Mouse (Mus musculus) heart, postnatal 4 days (tissue): ENCODE data around the gene Alg14. TPM values are rescaled to one million over a fixed set of nuclear protein-coding genes. Genes with fewer than 3 reads are reported as not detected.

ENCODE experiments used
- DNase-seq: peaks from one replicate; pipeline ENCODE4 v3.0.0; 2021
- total RNA-seq, 2 experiments: library from RNA; stranded (reverse); gene quantifications; 2 replicates each; pipeline ENCODE4 v1.2.3; 2021

The Alg14 gene
- total RNA-seq, 2 experiments from 2014 or later = 21.9 to 24.7 TPM

DNA sequence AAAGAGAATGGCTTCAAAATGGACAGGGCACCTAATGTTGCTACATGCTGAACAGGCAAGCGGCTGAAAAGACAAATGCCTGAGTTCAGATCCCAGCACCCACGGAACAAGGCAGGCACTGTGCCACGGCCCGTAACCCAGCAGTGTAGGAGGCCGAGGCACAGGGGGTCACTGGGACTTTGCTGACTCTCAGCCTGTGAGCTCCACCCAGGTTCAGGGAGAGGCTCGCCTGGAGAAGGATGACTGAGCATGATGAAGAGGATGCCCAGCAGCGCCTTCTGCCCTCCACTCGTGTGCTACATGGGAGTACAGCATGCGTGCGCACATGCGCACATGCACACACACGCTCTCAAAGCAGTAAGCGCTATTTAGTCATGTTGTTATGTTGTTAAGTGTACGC lies 11.9 kb upstream of the Alg14 start:
- DNase-seq = no peak

- DNase-seq = no peak
Observed at GRCm38 (mm10) chr3:121282998-121283397, 8.6 kb upstream of the Alg14 start, which contains the start of gene Tmem56. TSS of gene Tmem56 (minus strand) at chr3:121283098.

- no peak for DNase-seq
Observed at GRCm38 (mm10) chr3:121285219-121285618, 6.4 kb upstream of the Alg14 start.

DNA sequence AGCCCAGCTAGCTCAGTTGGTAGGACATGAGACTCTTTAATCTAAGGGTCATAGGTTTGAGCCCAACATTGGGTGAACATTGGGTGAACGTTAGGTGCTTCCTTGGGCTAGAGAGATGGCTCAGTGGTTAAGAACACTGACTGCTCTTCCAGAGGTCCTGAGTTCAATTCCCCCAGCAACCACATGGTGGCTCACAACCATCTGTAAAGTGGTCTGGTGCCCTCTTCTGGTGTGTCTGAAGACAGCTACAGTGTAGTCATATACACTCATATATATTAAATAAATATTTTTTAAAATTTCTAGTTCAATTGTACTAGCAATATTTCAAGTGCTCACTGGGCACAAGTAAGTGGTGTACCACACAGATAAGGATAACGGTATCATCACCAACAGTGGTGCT lies 4.4 kb upstream of the Alg14 start:
- no peak for DNase-seq

DNA sequence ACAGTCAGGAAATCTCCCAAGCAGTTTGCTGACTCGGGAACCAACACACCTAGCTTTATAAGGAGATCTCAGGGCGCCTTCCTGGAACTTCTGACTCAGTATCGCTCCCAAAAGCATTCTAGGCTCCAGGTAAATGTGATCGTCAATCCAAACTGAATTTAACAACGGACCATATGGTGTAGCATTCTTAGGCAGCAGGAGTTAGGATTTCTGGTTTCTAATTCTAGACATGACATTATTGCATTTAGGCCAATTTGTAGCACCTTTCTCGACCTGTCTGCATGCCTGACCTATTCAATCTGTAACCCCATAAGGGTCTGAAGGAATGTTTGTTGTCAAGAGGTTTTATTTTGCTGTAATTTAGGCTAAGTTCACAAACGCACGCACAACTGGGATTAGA lies 892 bp upstream of the Alg14 start:
- no peak for DNase-seq

DNA sequence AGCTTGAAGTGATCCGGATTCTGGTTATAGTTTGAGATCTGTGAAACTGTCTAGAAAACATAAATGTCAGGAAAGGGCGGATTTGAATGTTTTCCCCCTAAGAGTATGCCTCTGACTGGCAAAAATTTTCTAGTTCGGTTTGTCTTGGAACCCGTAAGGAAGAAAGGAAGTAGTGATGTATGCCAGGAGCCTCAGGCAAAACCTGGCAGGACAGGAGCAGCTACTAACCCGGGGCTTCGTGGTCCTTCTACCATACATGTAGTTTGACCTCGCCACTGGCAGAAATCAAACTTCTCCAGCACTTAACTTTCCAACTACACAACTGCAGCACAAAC lies 381 bp upstream of the Alg14 start:
- DNase-seq = no peak

DNA sequence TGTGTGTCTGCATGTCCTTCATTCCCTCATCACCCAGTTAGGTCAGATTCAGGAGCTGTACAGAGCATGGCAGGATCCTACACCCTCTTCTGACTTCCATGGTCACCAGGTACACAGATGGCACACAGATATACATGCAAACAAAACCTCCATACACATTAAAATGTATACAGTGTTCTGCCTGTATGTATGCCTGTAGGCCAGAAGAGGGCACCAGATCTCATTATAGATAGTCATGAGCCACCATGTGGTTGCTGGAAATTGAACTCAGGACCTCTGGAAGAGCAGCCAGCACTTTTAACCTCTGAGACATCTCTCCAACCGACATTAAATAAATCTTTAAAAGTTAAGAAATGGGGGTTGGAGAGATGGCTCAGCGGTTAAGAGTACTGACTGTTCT lies 2.6 kb downstream of the Alg14 start:
- DNase-seq = no peak

GRCm38 (mm10) chr3:121306641-121307040 lies 15.1 kb downstream of the Alg14 start:
- DNase-seq = peak; percentile 20

- DNase-seq = peak; percentile 85
Observed at GRCm38 (mm10) chr3:121307532-121308234, 16.1 kb downstream of the Alg14 start.

DNA sequence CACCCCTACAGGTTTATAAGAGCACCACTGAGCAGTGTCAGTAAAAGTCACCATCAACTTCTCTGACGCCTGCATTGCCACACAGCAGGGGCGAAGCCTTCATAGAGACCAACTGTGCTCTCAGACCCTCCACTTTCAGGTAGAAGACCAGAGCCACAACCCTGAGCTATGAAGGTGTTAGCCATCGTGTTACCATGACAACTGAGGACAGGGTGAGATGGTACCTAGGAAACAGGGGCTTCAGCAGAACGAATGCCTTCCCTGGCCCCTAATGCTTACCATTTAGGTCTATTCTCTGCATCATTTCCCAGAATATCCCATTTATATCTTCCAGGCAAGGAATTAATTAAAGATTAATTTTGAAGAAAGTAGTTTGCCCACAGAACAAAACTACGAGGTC lies 17.4 kb downstream of the Alg14 start:
- no peak for DNase-seq

GRCm38 (mm10) chr3:121309429-121309828 lies 17.9 kb downstream of the Alg14 start:
- DNase-seq = no peak

DNA sequence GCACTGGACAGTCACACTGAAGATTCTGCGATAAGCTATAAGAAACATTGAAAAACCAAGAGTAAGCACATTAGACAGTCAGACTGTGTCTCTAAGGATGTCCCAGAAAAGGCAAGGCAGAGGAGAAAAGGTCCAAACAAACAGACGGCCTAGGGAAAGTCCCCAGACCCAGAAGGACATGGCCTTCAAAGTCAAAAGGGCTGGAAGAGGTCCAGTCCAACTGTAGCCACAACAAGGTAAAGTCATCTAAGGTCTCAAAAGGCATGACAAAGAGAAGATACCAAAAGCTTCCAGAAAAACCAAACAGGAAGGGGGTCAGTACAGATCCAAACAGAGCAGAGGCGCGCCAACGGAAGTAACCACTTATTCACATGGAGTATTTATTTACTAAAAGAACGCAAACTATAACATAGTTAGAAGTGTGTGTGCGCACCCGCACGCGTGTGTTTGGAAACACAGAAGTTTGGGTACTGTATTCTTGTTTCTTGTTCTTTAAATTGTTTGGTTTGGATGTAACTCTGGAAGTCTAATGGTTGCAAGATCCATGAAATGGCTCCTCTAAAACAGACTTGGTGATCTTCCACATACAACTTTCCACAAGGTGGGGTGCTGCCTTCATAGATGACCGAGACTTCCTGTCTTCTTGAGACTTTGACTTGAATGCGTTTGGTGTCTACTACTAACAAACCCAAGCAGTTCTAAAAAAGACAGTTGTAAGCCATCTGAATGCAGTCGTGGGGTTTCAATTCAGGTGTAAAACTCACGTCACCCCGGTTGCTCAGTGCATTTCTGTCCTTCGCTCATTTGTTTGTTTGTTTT lies 18.5 kb downstream of the Alg14 start:
- DNase-seq = no peak

GRCm38 (mm10) chr3:121312426-121312825 lies 20.9 kb downstream of the Alg14 start:
- no peak for DNase-seq

DNA sequence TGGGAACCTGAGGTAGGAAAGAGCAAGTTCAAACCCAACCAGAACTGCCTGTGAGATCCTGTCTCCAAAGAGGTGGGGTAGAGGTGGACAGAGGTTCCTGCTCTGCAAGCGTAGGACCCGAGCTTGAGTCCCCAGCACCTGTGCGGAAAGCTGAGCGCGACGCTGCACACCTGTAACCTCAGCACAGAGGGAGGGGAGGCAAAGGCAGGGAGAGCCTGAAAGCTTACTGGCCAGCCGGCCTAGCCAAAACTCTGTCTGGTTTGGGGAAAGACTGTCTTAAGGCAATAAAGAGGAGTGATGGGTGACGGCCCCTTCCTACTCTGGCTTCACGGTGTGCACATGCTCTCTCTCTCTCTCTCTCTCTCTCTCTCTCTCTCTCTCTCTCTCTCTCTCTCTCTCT lies 21.4 kb downstream of the Alg14 start:
- no peak for DNase-seq

GRCm38 (mm10) chr3:121314149-121314548 lies 22.6 kb downstream of the Alg14 start:
- DNase-seq = no peak

- DNase-seq = no peak
Observed at GRCm38 (mm10) chr3:121315498-121315897, 23.9 kb downstream of the Alg14 start.

DNA sequence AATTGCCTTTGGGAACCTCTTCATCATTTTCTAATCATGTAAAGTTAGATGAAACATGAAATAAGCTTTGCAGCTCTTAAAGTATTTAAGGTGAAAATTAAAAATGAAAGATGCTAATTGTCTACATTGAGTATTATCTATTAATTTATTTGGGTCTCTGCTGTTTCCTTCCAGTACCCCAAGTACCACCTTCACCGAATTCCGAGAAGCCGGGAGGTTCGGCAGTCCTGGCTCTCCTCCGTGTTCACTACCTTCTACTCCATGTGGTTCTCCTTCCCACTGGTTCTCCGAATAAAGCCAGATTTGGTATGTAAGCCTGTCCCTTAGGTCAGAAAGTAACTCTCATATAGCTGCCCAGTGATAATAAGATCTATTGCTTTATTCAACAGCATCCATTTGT lies 28.3 kb downstream of the Alg14 start:
- no peak for DNase-seq

GRCm38 (mm10) chr3:121320896-121321295 lies 29.3 kb downstream of the Alg14 start:
- DNase-seq = no peak

- no peak for DNase-seq
Observed at GRCm38 (mm10) chr3:121323371-121323770, 31.8 kb downstream of the Alg14 start.

- no peak for DNase-seq
Observed at GRCm38 (mm10) chr3:121327406-121327805, 35.8 kb downstream of the Alg14 start.

GRCm38 (mm10) chr3:121329647-121330046 lies 38.1 kb downstream of the Alg14 start:
- no peak for DNase-seq

GRCm38 (mm10) chr3:121330244-121330646 lies 38.7 kb downstream of the Alg14 start:
- DNase-seq = peak; percentile 15

- DNase-seq = no peak
Observed at GRCm38 (mm10) chr3:121336234-121336890, 44.8 kb downstream of the Alg14 start.

DNA sequence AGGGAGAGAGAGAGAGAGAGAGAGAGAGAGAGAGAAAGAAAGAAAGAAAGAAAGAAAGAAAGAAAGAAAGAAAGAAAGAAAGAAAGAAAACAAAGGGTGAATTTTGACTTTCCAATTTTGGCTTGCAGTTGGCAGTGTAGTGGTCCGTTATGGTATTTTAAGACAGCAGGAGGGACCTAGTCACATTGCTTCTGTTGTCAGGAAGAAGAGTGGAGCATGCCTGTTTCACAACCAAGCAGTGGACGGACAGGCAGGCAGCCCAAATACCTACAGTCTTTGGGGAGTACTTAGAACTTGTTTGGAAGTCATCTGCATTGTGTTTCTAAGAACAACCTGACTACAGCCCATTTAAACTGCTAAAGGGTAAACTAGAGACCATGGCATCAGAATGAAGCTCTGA lies 47.1 kb downstream of the Alg14 start:
- no peak for DNase-seq
